Mouse (Mus musculus) erythroid progenitor cell, adult 5-6 weeks (primary cell): ENCODE data around the gene Ctcfl. TPM values are rescaled to one million over a fixed set of nuclear protein-coding genes. Genes with fewer than 3 reads are reported as not detected.
A peak's percentile ranks its signal among the peaks of the same experiment; 100 is the strongest.
"Not testable (repeated sequence)": the region's sequence is repeated elsewhere in the genome, so short reads cannot be mapped to it uniquely, and the experiment has no call there.

Experiments used
- ATAC-seq: replicated peaks from 2 replicates; pipeline ENCODE4 v1.8.0; 2016; ENCODE audit warnings: moderate number of reproducible peaks, mild to moderate bottlenecking, moderate TSS enrichment, inconsistent platforms; ENCODE audit not compliant: poor library complexity, low FRiP score, severe bottlenecking
- total RNA-seq, 2 experiments: library from RNA; stranded (forward) in 1 of 2; stranded (reverse) in 1 of 2; fragments of 150-400 nt in 1 of 2; fragments of 186-747, 209-891 nt in 1 of 2; gene quantifications; 2 replicates each; pipeline versions ENCODE4 v1.2.3 to v1.2.4; 2015 to 2017; ENCODE audit warnings: low replicate concordance in 2 of 2

The Ctcfl gene
- total RNA-seq, 2 experiments from 2014 or later: not detected

DNA sequence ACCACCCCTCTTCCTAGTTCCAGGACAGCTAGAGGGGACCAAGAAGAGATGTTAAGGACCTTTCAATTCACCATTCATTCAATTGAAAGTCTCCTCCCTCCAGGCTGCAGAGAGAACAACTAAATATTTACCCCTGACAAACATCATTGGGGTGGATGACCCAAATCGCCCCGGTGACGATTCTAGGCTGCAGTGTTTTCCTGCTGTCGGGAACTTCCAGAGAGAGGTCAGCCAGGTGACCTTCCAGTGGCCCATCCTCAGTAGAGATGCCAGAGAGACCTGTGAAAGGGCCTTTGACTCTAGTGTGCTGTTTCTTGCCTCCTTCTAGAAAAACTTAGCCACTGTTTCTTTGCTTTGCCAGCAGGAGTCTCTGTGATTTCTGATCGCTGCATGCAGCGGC is 27.4 kb upstream of the Ctcfl start:
- no peak for ATAC-seq

DNA sequence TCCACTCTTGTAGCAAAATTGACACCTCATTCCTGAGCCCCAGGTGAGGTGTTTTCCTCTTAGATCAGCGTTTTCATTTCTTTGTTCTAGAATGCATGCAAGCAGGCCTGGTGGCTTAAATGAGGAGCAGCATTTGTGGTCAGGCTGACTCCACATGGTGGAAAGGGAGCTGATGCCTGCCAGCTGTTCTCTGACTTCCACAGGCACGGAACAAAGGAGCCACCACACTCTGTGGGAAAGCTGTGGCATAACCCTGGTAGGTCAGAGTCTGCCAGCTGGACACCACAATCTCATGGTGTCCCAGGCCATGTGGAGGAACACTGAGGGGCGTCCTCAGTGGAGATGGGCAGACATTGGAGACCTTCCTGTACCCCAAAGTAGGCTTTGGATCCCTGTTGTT is 26.5 kb upstream of the Ctcfl start:
- ATAC-seq: no peak

DNA sequence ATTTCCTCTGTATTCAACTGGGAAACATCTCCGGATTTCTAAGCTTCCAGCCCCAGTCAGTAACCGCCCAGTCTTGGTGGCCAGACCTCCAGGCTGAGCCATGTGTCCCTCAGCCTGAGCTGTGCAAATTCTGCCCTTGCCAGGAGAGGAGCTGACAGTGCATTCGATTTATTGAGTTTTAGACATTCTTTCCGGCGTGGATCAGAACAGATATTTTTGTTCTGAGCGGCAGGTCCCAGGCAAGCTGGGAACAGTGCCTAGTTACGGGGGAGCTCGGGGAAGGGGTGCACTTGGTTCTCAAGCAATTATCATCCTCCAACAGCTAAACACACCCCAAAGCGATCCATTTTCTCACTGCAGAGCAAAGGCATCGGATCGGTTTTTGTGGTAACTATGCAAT is 24.3 kb upstream of the Ctcfl start:
- ATAC-seq: no peak

DNA sequence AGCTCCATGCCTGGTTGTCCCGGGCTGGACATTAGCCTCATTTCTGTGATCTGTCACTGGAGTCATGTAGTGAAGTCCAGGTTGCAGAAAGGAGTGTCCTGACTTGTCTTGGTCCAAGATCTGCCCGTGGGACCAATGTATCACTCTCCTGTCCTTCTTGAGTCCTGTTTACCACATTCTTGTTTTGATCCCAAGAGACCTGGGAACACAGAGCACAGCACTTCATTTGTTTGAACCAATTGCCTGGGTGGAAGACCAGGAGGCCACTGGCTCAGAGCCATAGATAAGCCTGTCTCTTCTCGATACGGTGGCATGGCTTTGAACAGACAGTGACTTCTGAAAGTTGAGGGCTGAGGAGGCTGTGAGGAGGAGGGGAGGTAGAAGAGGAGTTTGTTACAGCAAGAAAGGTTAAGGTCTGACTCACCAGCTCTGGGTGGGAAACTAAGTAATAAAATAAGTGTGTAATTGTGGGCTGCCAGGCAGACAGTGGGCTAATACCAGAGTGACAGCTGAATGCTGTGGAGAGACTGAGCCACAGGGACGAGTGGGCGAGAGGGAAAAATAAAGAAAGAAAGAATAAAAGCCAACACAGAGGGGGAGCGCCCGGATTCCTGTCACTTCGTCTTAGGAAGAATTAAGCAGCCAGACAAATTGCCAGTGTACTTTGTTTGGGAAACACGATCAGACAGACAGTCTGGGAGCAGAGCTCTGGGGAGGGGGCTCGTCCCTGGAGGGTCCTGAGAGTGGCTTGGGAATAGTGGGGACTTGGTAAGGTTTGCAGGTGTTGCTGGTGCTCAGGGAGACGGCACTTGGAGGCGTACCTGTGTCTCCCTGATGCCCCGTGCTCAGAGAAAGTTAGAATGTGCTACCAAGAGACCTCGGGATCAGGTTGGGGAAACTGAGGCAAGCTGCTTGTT is 19.3 kb upstream of the Ctcfl start:
- no peak for ATAC-seq

DNA sequence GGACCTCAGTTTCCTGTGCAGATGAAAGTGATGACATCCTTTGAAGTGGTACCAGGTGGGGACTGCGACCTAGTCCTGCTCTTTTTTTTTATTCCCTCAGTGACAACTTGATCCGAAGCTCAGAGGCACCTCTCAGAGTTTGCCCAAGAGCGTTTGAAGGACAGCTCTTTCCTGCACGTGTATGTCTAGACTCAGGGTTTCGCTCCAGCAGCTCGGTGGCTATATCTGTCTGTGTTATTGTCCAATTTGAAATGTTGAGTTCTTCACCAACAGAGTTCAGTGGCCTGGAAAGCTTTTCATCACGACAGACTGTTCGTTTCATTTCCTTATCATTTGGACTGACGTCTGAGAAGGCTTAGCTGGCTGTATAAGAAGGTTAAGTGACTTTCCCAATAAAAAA is 15.4 kb upstream of the Ctcfl start:
- no peak for ATAC-seq

DNA sequence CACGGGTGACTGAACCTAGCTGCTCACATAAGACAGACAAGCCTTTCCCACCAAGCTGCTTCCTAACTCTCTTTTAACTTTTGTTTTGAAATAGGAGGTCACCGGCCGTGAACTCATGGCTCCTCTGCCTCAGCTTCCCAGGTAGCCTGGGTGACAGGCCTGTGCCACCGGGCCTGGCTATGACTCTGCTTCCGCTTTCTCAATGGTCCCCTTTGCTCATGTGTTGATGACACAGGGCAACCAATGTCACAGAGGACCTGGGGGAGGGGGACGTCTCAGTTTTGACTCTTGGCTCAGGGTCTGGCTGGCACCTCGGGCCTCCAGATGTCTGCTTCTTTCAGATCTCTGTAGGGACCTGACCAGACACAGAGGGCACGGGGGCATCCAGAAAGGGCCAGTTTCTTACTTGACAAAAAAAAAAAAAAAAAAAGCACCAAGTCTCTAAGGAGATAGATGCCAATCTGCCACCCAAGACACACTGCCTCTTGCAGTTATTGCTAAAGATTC is 13.5 kb upstream of the Ctcfl start:
- ATAC-seq: no peak

DNA sequence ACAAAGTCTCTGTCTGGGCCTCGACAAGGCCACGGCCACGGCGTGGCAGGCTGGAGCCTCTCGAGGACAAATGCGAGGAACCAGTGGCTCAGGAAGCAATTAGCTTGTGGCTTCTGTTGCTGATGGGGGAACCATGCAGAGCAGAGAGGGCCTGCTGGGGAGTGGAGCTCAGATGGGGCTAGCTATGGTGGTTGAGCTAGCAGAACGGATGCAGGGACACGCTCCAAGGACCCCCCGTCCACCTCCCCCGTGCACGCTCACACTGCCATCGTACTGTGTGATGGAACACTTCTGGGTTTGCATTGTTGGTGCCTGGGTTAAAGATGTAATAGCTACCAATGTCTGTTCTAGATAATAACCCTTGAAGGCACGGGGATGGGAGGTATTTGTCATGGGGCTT is 12.9 kb upstream of the Ctcfl start:
- ATAC-seq: no peak

DNA sequence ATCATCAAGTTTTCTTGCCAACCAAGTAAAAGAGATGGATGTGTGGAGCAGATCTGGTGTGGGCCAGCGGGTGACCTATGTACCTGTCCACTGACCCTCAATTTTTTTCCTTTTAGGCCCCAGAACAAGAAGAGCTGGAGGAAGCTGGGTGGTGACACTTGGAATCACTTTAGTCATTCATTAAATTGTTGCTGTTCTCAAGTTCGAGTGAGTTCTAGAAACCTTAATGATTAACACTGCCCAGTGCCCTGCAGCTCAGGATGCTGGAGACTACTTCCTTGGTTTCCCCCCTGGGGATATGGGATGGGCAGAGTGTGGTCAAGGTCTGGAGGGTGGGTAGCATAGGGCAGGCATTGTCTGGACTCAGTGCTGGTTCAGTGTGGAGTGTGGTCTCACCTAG is 9.8 kb upstream of the Ctcfl start:
- no peak for ATAC-seq

DNA sequence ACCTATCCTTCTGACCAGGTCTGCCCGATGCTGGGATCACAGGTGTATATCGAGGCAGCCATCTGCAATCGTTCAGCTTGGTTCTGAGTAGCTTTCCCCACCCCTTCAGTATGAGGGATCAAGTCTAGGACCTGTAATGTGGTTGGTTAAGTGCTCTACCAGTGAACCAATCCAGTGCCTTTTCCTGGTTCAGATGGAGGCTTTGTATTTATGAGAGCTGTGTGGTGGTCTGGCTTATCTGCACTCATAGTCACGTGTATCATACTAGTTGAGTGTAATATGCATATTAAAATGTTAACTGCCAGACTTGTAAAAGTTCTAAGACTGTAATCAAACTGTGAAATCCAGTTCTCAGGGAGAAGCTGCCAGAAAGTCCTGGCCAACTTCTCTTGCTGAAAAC is 7.1 kb upstream of the Ctcfl start:
- no peak for ATAC-seq

DNA sequence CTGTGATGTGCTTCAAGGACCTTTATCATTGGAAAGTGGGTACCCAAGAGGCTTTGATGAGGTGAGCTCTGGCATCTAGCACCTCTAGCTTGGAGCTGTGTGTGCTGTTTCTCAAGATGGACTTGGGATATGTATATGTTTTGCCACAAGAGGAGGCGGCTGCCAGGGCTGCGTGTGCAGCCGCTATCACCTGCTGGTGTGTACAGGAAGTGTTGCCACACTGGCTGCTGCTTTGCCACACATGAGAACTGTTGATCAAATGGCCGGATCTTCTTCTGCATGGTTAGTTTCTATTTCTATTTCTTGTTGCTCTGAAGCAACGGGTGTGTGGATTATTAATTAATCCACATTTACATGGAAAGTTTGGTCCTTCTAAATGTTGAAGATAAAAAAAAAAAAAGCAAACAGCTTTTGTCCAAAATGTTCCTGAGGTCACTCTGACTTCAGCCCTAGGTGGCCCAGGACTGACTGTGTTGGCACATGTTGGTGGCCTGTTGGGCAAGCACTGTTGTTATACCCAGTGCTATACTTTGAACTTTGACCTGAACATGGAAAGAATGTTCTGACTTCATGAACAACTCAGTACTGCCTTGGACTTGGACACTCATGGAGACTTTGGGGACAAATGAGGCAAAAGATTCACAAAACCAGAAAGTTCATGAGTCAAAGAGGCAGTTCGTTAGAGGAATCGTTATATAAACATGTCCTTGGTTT is 4.9 kb upstream of the Ctcfl start:
- ATAC-seq: no peak

DNA sequence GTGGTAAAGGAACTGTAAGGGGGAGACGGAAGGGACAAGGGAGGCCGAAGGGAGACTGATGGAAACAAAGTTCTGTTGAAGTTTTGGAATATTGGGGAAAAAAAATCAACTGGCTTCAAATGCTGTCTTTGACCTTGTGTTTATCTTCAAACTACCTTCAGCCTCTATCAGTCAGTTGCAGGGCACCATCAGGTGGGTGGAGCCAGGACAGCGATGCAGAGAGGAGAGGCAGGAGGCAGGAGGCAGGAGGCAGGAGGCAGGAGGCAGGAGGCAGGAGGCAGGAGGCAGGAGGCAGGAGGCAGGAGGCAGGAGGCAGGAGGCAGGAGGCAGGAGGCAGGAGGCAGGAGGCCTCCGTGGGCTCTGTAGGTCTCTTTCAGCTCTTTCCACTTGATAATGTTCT is 792 bp upstream of the Ctcfl start:
- peak; percentile 92 for ATAC-seq

DNA sequence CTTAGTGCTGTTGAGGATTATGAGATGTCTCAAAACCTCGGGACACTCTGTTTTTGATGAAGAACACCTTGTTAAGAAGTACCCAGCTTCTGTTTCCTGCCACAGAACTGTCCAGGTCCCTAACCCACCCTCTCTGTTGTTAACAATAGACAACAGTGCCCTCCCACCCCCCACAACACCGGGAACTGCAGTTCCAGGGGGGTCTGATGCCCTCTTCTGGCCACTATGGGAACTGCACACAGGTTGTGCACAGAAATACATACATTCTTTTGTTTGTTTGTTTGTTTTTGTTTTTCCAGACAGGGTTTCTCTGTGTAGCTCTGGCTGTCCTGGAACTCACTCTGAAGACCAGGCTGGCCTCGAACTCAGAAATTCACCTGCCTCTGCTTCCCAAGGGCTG is 5.5 kb downstream of the Ctcfl start:
- not testable (repeated sequence) for ATAC-seq

DNA sequence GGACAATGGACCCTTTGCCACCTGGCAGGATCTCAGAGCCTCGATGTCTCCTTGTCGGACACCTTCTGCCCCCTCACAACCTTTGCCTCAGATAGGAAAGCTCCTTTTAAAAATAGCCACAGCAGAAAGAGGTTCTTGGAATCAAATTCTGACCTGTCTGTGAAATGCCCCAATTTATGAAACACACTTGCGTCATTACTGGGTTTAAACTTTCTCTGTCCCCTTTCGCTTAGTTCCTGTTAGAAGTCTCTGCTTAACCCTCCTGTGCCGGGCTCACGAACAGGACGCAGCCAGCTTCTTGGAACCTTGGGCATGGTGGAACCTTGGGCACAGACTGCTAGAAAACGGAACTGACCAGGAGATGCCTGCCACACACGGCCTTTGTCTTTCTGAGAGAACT is 8.8 kb downstream of the Ctcfl start:
- no peak for ATAC-seq

DNA sequence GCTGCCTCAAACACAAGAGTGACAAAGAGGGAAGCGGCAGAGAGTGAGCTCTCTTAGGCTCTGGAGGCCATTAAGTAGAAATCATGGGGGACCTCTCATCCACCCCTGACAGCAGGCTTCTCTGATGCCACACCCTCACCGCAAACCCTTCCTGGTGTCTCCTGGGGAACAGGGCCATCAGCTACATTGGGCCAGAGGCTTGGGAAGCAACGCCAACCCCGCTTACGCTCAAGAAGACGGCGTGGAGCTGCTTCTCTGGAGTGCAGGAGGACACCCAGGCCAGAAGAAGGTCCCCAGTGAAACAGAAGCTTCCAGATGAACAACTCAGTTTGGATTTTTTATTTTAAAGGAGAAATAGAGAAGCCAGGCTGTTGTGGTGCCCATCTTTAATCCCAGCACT is 9.8 kb downstream of the Ctcfl start:
- no peak for ATAC-seq

DNA sequence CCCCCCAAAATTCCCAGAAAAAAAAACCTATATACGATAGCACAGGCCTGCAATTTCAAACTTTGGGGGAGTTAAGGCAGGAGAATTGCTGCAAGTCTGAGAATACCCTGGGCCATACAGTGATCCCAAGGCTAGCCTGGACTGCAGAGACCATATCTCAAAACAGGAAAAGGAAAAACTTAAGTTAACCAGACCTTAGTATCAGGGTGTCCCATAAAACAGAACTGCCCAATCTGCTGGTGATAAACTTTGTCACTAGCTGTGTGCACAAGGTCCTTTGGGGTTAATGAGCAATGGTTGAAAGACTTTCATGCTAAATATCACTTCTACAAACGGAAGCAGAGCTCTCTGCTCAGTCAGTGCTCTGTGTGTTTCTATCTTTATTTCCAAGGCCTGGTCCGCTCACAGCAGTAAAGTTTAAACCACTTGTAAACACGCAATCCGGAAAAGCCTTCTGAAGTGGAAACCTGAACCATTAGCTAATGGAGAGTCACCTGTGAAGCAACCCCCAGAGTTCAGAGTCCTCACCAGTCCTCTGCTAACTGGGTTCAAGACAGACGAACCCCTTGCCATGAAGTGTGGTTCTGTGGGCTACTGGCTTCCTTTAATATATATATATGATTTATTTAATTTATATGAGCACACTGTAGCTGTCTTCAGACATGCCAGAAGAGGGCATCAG is 10.7 kb downstream of the Ctcfl start:
- ATAC-seq: no peak

DNA sequence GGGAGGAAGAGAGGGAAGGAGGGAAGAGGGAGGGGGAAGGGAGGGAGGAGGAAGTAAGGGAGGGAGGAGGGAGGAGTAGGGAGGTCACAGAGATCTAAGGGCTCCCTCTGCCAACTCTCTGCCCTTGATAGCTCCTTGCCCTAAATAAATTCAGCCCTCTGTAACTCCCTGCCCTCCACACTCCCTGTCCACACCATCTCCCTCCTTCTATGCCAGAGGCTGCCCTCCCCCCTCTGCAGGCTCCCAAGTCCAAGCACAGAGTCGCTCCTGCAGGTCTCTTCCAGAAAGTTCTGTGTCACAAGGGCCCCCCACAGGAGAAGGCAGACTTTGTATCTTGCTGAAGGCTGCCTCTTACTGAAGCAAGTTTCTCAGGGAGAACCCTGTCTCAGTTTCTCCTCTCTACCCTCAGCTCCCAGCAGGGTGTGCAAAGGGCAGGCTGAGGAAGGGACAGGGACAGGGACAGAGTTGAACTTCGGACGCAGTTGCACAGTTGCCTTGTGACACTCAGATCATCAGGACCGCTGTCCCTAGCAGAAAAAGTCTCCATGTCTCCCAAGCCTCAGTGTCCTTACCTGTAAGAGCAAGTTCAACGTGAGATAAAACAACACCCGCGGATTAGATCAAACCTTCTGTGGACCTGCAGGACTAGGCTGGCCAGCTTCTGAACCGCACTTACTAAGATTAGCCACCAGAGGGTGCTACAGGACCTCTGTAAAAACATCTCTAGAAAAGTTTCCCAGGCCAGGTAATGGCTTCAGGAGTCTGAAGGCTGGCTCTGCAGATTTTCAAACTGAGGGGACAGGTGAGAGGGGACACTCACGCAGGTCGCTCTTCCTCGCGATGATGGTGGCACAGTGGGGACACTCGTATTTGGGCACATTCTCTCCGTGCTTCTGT is 12.2 kb downstream of the Ctcfl start:
- peak; percentile 66 for ATAC-seq

DNA sequence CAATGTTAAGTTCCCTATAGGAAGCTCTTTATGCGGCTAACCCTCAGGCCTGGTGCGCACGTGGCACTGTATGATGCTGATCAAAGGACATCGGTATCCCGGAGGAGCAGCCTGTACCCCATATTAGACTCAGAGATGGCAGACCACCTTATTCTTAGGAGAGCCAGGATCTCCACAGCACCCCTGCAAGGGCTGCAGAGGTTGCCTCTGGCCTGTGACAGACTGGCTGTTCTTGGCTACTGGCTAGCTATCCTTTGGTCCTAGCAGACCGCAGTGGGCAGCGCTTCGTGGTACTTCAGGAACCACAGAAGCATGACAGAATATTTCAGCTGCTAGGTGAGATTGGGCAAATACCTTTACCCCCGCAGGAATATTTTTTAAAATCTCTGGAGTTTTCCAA is 12.9 kb downstream of the Ctcfl start:
- ATAC-seq: no peak

DNA sequence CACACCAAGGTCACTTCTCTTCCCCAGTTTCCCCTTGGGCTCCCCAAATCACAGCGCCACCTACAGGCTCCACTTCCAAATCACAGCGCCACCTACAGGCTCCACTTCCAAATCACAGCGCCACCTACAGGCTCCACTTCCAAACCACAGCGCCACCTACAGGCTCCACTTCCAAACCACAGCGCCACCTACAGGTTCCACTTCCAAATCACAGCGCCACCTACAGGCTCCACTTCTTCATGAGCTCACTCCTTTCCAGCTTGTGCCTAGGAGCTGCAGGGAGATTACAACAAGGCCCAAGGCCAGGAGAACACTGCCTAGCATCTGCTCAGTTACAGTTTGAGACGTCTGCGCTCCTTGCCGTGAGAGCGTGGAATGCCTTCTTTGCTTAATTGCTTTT is 22.0 kb downstream of the Ctcfl start:
- peak; percentile 59; the same call in 1 of the 2 replicates for ATAC-seq

DNA sequence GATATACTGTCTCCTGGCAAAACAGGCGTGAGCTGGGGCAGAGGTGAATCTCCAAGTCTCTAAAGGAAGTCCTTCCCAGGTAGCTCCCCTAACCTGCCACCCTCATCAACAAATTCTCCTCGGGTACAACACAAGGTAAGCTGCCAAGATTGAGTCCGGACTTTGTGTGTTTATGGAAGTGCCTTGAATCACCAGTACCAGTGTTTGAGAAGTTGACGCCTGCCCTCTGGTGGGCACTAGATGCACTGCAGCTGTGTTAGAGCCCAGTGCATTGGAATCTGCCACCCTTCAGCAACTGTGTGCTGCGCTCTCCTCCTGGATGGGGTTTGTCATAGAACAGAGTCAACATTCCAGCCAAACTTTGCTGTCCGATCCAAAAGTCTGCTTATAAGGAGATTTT is 29.9 kb downstream of the Ctcfl start:
- peak; percentile 81 for ATAC-seq

DNA sequence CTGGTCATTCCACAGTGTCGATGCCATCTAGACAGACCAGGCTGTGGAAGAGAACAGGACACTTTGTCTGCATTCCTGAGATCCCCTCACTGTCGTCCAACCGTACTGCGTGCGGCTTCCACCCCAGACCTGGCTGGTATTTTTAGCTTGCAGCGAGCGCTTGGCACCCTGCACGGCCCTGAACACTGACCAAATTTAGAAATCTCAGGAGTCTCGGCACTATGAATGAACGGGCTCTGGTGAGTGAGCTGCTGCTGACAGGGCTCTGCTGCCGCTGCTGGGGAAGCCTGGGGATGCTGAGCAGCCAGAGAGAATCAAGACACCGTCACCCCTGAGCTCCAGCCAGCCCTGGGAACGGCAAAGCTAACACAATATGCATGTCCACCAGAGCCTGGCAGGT is 31.9 kb downstream of the Ctcfl start:
- ATAC-seq: no peak
